Mouse (Mus musculus) megakaryocyte, embryonic 14.5 days (primary cell): ENCODE results near the gene Gnai2. TPM values are rescaled to one million over a fixed set of nuclear protein-coding genes. Genes with fewer than 3 reads are reported as not detected.
"Not testable (repeated sequence)": the region's sequence is repeated elsewhere in the genome, so short reads cannot be mapped to it uniquely, and the experiment has no call there.

Experiments used
- H3K27me3 ChIP-seq: replicated peaks from 2 replicates; pipeline ENCODE3; 2012; ENCODE audit warnings: inconsistent platforms
- H3K36me3 ChIP-seq: replicated peaks from 2 replicates; pipeline ENCODE3; 2012; ENCODE audit warnings: low read length, inconsistent platforms, mixed read lengths
- H3K4me1 ChIP-seq: 2 replicates; pipeline ENCODE4 v1.6.1; 2012; ENCODE audit warnings: inconsistent platforms
- H3K4me3 ChIP-seq: replicated peaks from 2 replicates; pipeline ENCODE3; 2012; ENCODE audit warnings: moderate library complexity, mild to moderate bottlenecking, inconsistent platforms
- H3K9me3 ChIP-seq: 2 replicates; pipeline ENCODE4 v1.6.1; 2012; ENCODE audit warnings: inconsistent platforms
- FLI1 ChIP-seq: IDR thresholded peaks from 2 replicates; pipeline ENCODE4 v1.6.1; 2012; ENCODE audit warnings: low read length, inconsistent platforms, mixed read lengths
- GATA1 ChIP-seq: IDR thresholded peaks from 3 replicates; pipeline ENCODE4 v1.6.1; 2012; ENCODE audit warnings: mixed read lengths, low read length, inconsistent platforms, borderline replicate concordance
- polyA plus RNA-seq: library from polyadenylated mRNA; stranded (reverse); fragments of >175 nt; gene quantifications from 2 replicates; pipeline ENCODE4 v1.2.3, GENCODE M21; 2012; ENCODE audit warnings: low replicate concordance; ENCODE audit not compliant: insufficient read depth

Gnai2 gene
- polyA plus RNA-seq, 1 experiment: 1,886 TPM

DNA sequence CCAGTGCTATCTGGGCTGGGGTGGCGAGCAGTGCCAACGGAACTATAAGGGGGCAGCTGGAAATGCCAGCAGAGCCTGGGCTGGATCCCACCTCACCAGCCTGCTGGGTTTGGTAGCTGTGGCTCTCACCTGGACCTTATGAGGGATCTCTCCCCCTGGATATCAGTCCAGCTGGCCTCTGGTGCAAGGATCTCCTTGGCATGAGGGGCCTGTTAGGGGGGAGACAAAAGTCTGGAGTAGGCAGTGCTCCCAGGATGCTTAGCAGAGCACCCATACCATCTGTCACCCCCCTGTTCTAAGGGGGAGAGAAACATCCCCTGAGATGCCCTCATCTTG lies 62.9 kb downstream of the Gnai2 start:
- peaks cover 34% of the 10 kb centered on the region for H3K36me3 ChIP-seq
- no peaks in the 10 kb centered on the region for H3K9me3 ChIP-seq
- H3K27me3 ChIP-seq: no peaks in the 10 kb centered on the region
- H3K4me3 ChIP-seq: no peak overlapping the region
- no peak for TF ChIP-seq GATA1
- no peak for TF ChIP-seq FLI1
- peaks cover 64% of the 10 kb centered on the region for H3K4me1 ChIP-seq

DNA sequence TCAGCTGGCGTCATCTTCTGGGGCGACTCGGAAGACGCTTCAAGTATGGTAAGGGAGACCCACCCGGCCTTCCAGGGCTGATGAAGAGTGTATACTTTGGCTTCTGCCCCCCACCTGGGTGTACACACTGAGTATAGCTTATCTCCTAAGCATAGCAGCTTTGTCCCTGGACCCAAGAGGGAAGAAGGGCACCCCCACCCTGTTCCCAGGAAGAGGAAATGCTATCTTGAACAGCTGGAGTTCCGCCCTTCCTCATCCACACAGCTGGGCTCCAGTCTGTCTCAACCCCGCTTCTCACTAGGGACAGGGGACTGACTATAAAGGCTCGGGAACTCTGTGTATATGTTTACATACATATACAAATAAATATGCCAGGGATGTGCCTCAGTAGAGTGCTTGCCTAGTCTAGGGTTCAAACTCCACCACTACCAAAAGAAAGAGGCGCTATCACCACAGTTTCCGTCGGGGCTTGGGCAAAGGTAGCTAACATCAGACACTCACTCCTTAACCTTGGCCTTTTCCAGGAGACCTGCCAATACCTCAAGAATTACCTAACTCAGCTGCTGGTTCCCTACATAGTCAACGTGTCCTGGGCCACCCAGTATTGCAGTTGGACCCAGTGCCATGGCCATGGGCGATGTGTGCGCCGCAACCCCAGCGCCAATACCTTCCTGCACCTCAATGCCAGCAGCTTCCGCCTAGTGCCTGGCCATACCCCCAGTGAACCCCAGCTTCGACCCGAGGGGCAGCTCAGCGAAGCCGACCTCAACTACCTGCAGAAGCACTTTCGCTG lies 63.4 kb downstream of the Gnai2 start:
- H3K9me3 ChIP-seq: no peaks in the 10 kb centered on the region
- peaks cover 37% of the 10 kb centered on the region for H3K36me3 ChIP-seq
- H3K4me3 ChIP-seq: no peak overlapping the region
- H3K27me3 ChIP-seq: no peaks in the 10 kb centered on the region
- no peak for TF ChIP-seq FLI1
- TF ChIP-seq GATA1: no peak
- H3K4me1 ChIP-seq: peaks cover 64% of the 10 kb centered on the region

DNA sequence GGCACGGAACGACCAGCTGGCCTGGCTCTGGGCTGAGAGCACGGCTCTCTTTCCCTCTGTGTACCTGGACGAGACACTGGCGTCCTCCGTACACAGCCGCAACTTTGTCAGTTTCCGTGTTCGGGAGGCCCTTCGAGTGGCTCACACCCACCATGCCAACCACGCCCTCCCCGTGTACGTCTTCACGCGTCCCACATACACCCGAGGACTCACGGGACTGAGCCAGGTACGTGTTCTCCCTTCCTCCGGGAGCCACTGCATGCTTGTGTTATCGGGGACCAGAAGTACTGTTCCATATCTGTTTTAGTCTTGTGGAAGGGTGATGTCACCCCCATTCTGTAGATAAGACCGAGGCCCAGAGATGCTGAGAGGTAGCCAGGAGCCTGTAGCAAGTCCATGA lies 64.3 kb downstream of the Gnai2 start:
- H3K4me3 ChIP-seq: no peak overlapping the region
- H3K9me3 ChIP-seq: no peaks in the 10 kb centered on the region
- peaks cover 66% of the 10 kb centered on the region for H3K4me1 ChIP-seq
- H3K27me3 ChIP-seq: no peaks in the 10 kb centered on the region
- TF ChIP-seq FLI1: no peak
- TF ChIP-seq GATA1: no peak
- peaks cover 44% of the 10 kb centered on the region for H3K36me3 ChIP-seq

DNA sequence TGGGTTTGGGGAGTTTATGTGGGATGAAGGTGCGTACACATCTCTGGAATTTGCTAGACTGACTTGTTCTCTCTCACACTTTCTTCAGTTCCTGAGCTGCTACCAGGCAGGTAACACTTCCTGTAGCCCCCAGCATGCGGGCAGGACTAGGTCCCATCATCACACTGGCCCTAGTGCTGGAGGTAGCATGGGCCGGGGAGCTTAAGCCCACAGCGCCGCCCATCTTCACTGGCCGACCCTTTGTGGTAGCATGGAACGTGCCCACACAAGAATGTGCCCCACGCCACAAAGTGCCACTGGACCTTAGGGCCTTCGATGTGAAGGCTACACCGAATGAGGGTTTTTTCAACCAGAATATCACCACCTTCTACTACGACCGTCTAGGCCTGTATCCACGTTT lies 65.2 kb downstream of the Gnai2 start:
- no peaks in the 10 kb centered on the region for H3K27me3 ChIP-seq
- H3K4me1 ChIP-seq: peaks cover 69% of the 10 kb centered on the region
- peaks cover 50% of the 10 kb centered on the region for H3K36me3 ChIP-seq
- no peaks in the 10 kb centered on the region for H3K9me3 ChIP-seq
- TF ChIP-seq GATA1 (no peak), FLI1 (no peak)
- H3K4me3 ChIP-seq: peak overlapping the region; percentile 96

DNA sequence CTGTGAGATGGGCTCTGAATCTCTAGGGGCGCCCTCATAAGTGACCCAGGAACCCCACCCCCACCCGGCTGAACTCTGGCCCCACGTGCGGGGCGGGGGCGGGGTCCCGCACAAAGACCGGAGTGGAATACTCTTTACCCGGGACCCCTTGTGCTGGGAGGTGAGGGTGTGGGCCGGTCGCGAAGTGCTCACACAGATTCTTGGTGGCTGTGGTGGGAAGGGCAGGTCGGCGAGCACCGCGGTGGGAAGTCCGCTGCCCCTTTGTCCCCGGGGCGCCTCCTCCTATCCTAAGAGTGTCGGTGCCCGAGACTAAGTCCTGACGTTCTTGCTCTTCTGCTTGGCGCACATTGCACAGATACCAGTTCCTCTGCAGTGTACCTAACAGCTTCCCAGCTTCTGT lies 65.9 kb downstream of the Gnai2 start:
- H3K4me1 ChIP-seq: peaks cover 76% of the 10 kb centered on the region
- no peaks in the 10 kb centered on the region for H3K9me3 ChIP-seq
- peak overlapping the region; percentile 96 for H3K4me3 ChIP-seq
- TF ChIP-seq GATA1: no peak
- H3K36me3 ChIP-seq: peaks cover 57% of the 10 kb centered on the region
- no peaks in the 10 kb centered on the region for H3K27me3 ChIP-seq

DNA sequence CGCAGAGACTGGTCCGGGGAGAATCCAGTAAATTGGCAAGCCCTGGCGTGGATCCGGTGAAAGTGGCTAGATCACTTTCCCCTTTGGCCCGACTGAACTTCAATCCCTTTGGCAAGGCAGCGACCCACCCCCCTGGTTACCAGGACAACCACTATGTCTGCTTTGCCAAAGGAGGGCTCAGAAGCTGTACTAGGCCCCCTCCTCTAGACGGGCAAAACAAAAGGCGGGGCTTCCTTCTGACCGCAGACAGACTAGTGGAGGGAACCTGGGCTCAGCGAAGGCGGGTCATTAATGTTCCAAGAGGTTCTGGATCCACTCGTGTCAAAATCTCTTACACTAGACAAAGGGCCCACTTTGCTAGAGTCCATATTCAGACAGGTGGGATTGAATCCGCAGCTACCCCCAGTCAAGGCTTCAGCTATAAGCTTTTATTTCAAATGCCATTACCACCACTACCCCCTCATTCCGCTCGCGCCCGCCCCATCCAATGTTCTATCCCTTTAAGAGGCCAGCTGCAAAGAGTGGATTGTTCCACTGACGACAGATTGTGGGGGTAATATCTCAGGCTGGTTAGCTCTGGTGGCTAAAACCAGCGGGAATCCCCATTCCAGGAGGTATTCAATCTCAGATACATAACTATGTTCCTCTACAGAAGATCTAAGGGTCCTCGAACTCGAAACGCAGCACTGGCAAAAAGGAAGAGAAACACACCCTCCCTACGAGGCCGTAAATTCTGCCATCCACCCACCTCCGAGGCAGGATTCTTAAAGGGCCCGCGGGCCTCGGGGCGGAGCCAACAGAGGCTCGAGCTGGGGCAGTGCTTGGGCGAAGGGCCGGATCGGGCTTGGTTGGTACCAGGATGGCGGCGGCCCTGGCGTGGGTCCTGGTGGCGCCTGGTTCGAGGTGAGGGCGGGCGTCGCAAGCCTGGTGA lies 66.6 kb downstream of the Gnai2 start:
- Histone ChIP-seq H3K4me3 (peak overlapping the region; percentile 96), H3K27me3 (no peaks in the 10 kb centered on the region), H3K9me3 (no peaks in the 10 kb centered on the region), H3K36me3 (peaks cover 57% of the 10 kb centered on the region), H3K4me1 (peaks cover 83% of the 10 kb centered on the region)
- TF ChIP-seq FLI1 (no peak), GATA1 (no peak)

DNA sequence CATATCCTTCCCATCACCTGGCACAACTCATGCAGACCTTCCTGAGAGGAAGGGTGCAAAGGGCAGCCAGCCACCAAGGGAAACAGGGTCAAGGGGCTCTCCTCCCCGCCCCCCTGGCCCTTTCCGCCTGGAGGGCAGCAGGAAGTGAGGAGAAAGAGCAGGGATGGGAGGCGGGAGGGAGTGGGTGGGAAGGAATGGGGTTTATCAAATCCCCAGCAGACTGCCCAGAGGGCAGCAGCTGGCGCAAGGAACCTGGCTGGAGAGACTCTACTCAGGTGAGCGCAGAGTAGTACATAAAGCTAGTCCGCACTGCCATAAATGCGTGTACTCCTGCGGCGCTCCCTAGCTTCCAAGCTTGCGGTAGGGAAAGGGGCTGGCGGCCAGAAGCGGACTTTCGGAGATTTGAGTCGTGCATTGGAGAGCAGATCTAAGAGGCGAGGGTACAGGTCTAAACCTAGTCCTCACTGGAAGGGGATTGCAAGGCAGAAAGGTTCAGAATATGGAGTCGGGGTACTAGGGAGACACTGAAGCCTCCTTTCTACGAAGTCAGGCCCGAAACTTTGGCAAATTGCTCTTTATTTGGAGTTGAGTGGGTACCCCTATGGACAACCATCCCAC lies 67.4 kb downstream of the Gnai2 start, which contains the start of gene Hyal2:
Gene Hyal2, plus strand, starts transcription at position 244 of the 618 bp plus-strand sequence.
- Histone ChIP-seq H3K4me1 (peaks cover 84% of the 10 kb centered on the region), H3K36me3 (peaks cover 51% of the 10 kb centered on the region), H3K27me3 (no peaks in the 10 kb centered on the region), H3K9me3 (no peaks in the 10 kb centered on the region), H3K4me3 (peak within 1 kb of the TSS; percentile 96)
- TF ChIP-seq FLI1 (no peak), GATA1 (no peak)

DNA sequence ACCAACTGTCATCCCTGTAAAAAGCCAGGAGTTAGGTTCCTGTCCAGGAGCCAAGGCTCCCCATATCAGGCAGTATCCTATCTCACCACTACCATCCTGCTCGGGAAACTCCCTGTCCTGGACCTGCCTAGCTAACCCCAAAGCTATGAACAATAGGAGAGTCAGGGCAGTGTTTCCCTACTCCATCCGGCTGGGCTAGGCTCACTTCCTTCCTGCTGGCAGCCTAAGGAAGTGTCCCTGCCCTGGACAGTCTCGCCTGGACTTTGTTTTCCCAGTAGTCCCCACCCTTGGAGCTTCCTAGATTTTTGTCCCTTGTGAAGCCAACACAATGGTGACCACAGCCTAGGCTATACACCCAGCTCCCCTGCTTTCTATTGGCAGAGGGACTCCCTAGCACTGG lies 68.3 kb downstream of the Gnai2 start:
- Histone ChIP-seq H3K36me3 (peaks cover 47% of the 10 kb centered on the region), H3K9me3 (no peaks in the 10 kb centered on the region), H3K4me1 (peaks cover 88% of the 10 kb centered on the region), H3K4me3 (peak overlapping the region; percentile 66), H3K27me3 (no peaks in the 10 kb centered on the region)
- TF ChIP-seq FLI1 (no peak), GATA1 (no peak)

DNA sequence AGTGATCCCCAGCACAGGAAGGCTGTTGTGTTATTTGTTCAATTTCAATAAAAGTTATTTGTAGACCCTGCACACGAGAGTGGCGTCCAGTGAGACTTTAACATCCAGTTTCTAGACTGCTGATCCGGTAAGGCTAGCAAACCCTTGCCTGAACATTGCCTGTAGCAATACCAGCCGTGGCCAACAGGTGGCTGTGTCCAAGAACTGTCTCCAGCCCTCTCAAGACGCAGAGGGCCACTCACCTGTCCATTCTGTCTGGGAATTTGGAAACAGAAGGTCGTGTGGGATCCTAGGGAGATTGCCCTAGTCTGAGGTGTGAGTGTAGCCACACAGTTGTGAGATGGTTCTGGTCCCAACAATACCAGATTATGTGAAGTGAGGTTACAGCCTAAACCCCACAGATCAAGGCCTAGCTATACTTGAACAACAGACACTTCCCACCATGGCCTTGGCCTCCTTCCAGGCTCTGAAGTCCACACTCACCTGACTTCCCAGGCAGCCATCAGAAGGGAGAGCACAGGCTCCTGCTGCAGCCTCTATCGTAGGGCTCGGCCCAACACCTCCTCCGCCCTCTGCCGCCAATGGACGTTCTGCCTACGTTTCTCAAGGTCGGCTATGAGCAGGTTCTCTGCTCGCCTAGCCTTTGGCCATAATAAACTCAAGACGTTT lies 69.0 kb downstream of the Gnai2 start:
- H3K27me3 ChIP-seq: no peaks in the 10 kb centered on the region
- no peaks in the 10 kb centered on the region for H3K9me3 ChIP-seq
- TF ChIP-seq FLI1 (no peak), GATA1 (no peak)
- H3K4me1 ChIP-seq: peaks cover 88% of the 10 kb centered on the region
- H3K4me3 ChIP-seq: peak overlapping the region; percentile 40
- peaks cover 47% of the 10 kb centered on the region for H3K36me3 ChIP-seq

DNA sequence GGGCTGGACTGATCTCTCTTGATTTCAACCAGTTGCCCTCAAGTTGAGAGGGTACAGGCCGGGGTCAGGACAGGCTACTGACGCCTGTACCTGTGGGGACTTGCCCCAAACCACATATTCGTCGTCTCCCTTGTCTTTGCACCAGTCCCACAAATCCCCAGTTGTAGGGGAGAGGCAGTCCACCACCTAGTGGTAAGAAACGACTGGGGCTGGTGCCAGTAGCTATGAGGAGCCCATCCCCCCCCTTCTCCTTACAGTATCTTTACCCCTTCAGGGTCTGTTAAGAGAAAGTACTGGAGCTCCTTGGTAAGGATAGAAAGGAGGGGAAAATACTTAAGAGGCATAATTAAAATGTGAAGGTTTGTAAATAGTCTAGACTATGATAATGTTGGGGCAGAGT lies 69.6 kb downstream of the Gnai2 start:
- not testable (repeated sequence) for H3K4me3 ChIP-seq, H3K27me3 ChIP-seq, H3K9me3 ChIP-seq
- Histone ChIP-seq H3K36me3 (peaks cover 47% of the 10 kb centered on the region), H3K4me1 (peaks cover 82% of the 10 kb centered on the region)

Other genes starting within 250 kb of the Gnai2 start
- not detected in 2 replicates for gene Cacna2d2, start 235.8 kb downstream of the Gnai2 start, polyA plus RNA-seq
- gene Tmem115, start 101.4 kb downstream of the Gnai2 start, polyA plus RNA-seq: 12.0 and 24.4 TPM in 2 replicates
- gene Cyb561d2, start 93.2 kb downstream of the Gnai2 start, polyA plus RNA-seq: 4.2 and 18.5 TPM in 2 replicates
- gene Nprl2, start 93.1 kb downstream of the Gnai2 start, polyA plus RNA-seq: 0.37 TPM in 1 of 2 replicates, not detected in the other
- gene Zmynd10, start 88.1 kb downstream of the Gnai2 start, polyA plus RNA-seq: 0.68 TPM in 1 of 2 replicates, not detected in the other
- 10.3 and 12.6 TPM in 2 replicates for gene Rassf1, start 83.8 kb downstream of the Gnai2 start, polyA plus RNA-seq
- 23.3 and 103 TPM in 2 replicates for gene Tusc2, start 72.1 kb downstream of the Gnai2 start, polyA plus RNA-seq
- gene Hyal2, start 67.4 kb downstream of the Gnai2 start, polyA plus RNA-seq: 10.8 and 11.8 TPM in 2 replicates
- 1.6 and 2.6 TPM in 2 replicates for gene Hyal1, start 58.4 kb downstream of the Gnai2 start, polyA plus RNA-seq
- 63.3 and 72.4 TPM in 2 replicates for gene Naa80, start 56.5 kb downstream of the Gnai2 start, polyA plus RNA-seq
- 0.31 TPM in 1 of 2 replicates, not detected in the other for gene Hyal3, start 54.5 kb downstream of the Gnai2 start, polyA plus RNA-seq
- gene Ifrd2, start 47.7 kb downstream of the Gnai2 start, polyA plus RNA-seq: 32.1 and 34.9 TPM in 2 replicates
- gene Sema3b, start 26.1 kb downstream of the Gnai2 start, polyA plus RNA-seq: not detected in 2 replicates
- not detected in 2 replicates for gene Slc38a3, start 34.2 kb upstream of the Gnai2 start, polyA plus RNA-seq
- not detected in 2 replicates for gene Gnat1, start 44.3 kb upstream of the Gnai2 start, polyA plus RNA-seq
- gene Sema3f, start 75.1 kb upstream of the Gnai2 start, polyA plus RNA-seq: not detected in 2 replicates
- 3.9 and 7.6 TPM in 2 replicates for gene Rbm5, start 135.6 kb upstream of the Gnai2 start, polyA plus RNA-seq
- gene Rbm6, start 237.9 kb upstream of the Gnai2 start, polyA plus RNA-seq: 12.7 and 14.7 TPM in 2 replicates